Mouse (Mus musculus) adrenal gland, postnatal 25 days (tissue): ENCODE results near the gene Tmem186. TPM values are rescaled to one million over a fixed set of nuclear protein-coding genes. Genes with fewer than 3 reads are reported as not detected.

Experiments used
- DNase-seq: peaks from one replicate; pipeline ENCODE4 v3.0.0; 2021; ENCODE audit warnings: mixed read lengths
- long read RNA-seq: library from polyadenylated mRNA; stranded (forward); transcript quantifications from one replicate; pipeline ENCODE4 v2.0.0, GENCODE M21; 2021
- total RNA-seq: library from RNA; stranded (reverse); gene quantifications from 2 replicates; pipeline ENCODE4 v1.2.3, GENCODE M21; 2021

Gene Tmem186
- 22.7 and 23.9 TPM in 2 replicates for total RNA-seq
- long read RNA-seq, transcript Tmem186-201 (2 exons, 3,391 nt): major isoform, 25 of 44 reads
- long read RNA-seq, partial matches to known transcripts: 16 of 44 reads
- long read RNA-seq, other reads (novel, unspliced or antisense): 3 of 44 reads

DNA sequence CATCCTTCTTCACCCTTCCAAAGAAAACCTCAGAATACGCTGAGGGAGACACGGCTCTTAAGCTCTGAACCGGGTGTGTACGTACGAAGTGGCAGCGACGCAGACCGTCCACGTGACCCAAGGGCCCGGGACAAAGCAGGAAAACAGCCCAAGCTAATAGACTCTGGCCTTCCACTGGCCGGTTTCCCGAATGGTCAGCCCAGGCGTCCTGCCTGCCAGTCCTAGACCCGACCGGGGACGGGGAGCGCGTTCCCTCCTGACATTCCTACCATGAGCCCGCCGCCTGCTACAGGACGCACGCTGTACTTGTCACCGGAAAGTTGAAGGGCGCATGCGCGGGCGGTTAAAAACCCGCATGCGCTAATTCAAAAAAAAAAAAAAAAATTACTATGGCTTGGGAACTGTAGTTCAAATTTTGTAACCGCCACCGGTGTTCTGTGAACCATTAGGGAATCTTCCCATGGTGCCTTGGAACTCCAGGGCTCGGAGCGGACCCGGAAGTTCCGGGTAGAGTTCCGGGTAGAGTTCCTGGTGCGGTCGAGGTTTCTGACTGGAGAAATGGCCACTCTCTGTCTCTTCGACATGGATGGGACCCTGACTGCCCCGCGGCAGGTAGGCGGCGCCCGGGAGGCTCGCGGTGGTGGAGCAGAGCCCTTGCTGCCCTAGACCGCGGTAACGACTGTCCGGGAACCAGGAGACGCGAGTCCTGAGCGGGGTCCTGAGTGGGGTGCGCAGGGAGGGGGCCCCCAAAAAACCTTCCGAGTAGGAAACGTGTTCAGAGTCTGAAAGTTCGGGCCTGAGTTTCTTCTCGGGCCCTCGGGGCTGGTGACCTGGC is at the start of gene Tmem186, which contains the start of gene Pmm2:
Tmem186 (minus strand) TSS at position 496 of the 835 bp plus-strand sequence.
Pmm2 (plus strand) TSS at position 458 of the 835 bp plus-strand sequence.
- DNase-seq: peak; percentile 79

DNA sequence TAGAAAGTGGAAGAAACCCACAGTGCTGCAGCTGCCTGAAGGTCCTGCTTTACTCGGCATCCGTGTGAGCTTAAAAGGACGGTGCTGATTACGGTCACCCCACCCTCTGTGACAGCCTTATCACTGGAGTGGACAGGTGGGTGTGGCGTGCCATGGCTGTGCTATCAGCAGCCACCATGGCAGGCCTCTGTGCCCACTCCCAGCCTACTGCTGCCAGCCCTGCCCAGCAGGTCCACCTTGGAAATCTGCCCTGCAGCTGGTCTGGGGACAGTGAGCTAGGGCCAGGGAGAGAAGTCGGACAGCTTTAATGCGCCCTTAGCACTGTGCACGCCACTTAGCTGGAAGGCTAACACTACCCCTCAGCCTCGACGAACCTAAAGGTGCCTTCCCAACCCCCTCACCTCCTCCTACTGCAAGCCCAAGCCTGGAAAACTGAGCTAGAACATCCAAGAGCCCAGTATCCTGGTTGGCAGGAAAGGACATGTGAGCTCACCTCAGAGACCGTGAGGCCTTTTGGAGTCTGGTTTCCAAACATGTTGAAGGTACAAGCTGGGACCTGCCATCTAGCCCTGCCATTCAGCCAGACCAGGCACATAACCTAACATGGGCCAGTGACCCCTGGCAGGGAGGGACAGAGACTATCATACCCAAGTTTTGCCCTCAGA is 49.5 kb upstream of the Tmem186 start:
- DNase-seq: no peak

DNA sequence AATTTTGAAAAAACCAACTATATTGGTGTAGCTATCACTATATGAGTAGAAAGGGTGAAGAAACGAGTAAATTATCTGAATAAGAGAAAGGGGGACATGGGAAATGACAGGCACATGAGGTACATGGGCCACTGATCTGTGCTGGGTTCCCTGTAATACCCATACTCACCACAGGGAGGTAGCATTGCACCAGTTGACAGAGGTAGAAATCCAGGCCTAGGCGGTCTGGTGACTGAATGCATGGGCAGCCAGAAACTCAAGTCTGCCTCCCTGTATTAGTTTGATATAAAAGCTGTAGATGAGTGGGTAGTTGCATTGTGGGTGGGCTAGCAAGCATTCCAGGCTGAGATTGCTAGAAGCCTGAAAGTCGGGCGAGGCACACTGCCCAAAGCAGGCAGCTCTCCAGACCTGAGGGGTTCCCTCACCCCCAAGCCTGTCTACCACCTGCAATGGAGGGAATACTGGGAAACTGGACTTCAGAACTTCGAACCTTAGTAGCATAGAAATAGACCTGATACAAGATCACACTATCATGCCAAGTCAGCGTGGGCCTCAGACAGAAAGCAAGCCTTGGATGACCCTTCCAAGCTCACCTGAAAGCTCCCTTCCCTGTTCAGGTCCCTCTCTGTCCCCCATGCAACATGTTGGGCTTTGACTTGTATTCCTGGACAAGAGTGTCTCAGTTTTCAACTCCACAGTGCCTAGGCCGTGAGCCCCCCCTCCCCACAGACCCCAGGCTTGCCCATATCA is 48.8 kb upstream of the Tmem186 start:
- peak; percentile 61 for DNase-seq

DNA sequence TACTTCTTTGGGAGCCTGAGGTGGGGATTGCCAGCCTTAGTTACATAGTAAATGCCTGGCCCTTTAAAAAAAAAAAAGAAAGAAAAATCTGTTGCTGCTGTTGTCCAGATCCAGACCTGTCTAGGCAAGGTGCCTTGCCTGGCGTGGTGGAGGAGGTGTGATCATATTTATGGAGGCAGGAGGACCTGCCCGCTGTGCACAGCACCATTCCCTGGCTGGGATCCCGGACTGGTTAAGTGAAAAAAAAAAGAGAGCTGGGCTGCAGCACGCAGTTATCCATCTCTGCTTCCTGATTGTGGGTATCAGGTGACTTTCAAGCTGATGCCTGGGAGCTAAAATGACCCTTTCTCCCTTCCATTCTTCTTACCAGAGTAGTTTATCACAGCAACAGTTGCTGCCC is 47.6 kb upstream of the Tmem186 start:
- no peak for DNase-seq

DNA sequence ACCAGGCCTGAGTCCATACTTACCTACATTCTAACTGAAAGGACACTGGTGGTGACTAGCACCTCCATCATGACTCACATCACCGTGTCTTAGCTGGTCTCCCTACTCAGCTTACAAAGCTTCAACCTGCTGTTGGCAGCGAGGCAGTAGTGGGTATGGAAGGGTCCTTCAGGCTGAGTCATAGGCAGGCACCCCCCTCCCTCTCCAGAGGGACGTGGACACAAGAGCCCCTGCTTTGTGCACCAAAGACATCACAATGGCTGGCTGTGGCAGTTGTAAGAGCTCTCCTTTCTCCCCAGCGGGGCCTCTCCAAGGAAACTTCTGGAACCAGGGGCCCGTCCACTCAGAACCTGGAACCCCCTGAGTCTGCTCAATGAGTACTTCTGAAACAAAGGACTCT is 43.0 kb upstream of the Tmem186 start, which contains the start of gene Gm5767:
Gm5767 (plus strand) TSS at position 301 of the 400 bp plus-strand sequence.
- no peak for DNase-seq

DNA sequence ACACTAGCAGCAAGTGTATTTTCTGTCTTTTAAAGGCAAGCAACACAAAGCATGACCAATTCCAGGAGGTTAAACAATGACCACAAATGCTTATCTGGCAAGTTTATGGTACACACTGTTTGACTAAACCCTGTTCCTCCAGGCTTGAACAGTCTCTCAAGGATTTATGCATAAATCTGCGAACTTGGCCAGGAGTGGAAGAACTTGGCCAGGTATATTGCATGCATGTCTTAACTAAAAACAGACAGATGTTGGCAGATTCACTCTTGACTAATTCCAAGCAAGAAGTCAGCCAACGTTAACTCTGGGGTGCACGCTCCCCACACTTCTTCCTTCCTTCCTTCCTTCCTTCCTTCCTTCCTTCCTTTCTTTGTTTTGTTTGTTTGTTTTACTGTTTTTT is 42.3 kb upstream of the Tmem186 start:
- DNase-seq: no peak

DNA sequence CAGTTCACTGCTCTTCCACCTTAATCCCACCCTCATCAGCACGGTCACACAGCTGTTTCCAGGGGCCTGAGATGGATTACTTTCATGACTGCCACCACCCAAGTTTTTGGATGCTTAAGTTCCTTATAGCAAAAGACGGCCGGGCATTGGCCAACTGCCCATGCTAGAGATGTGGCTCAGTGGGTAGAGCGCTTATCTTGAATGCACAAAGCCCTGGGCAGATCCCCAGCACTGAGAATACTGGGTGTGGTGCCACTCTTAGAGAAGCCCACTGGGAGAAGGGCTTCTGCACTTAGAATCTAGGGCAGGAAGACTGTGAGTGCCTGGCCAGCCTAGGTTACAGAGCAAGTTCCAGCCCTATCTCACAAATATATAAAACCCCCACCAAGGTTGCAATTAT is 41.2 kb upstream of the Tmem186 start:
- no peak for DNase-seq

DNA sequence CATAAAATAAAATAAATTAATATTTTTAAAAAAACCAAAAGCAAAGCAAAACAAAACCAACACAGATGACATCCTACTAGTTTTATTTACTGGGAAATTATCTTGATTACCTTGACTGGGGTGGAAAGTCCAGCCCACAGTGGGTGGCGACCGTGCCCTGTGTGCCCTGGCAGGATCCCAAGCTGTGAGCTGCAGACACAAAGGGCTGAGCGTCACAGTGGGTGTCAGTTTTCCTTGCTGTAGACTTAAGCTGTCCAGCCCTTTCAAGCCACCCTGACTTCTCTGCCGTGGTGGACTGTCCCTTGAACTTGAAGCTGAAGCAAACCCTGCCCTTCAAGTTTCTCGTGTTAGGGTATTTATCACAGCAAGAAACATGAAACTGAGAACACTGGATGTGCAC is 40.5 kb upstream of the Tmem186 start:
- DNase-seq: peak; percentile 55

DNA sequence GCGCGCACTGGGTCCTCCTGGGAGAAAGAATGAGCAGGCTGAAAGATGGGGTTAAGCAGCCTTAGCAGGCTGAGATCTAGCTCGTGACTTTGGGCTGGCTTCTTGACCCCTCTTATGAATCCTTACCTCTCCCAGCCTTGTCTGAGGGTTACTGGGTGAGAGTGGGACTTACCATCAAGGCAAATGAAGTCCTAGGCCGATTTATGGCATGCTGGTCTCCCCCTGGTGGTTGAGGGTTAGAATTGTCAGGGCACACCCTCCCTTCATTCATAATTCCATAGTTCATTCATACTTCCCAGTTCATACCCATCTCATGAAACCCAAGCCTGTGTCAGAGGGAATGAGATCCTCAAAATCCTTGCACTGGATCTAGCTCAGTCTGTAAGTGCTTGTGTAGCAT is 39.3 kb upstream of the Tmem186 start:
- peak; percentile 40 for DNase-seq

DNA sequence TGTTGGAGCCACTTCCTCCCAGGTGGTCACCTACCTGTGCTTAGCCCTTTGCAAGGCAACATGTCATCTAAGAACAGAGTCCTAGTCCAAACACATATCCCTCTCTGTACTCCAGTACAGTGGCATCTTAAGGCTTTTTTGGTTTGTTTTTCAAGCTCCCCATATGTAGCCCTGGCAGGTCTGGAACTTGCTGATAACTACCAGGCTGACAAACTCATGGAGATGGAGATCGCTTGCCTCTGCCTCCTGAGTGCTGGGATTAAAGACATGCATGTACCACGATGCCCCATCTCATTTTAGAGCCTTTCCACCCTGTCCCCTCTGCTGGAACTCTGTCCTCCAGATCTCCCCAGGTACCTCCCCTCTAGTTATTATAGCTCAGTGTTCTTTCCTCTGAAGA is 38.7 kb upstream of the Tmem186 start:
- no peak for DNase-seq

DNA sequence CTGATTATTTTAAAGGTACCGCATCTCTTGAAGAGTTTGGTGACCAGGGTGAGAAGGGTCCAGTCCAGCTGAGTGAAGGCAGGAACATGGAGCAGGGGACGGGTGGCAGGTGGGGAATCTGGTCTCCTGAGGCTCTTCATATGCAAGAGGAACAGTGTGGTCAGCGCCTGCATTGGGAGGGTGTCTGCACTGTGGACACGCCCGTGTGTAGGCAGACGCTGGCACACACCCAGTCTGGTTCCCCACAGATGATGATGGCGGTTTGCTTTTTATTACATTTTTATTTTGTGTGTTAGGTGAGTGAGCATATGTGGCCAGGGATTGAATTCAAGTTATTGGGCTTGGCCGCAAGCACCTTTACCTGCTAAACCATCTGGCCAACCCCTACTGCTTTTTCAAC is 38.0 kb upstream of the Tmem186 start:
- no peak for DNase-seq

DNA sequence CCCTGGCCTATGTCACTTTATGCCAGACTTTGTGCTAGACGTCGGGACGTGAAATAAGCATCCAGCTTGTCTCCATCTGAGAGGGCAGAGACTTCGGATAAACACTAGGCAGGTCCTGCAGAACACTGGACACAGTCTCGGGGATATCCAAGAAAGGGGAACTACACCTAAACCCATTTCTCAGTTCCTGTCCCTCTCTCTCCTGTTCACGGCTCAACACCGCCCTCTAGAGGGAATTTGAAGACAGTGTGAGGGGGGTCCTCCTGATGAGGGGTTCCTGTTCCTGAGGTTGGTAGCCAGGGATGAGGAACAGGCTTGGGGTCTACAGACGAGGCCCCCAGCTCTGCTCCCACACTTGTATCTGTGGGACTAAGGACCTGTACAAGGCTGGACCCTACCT is 36.7 kb upstream of the Tmem186 start:
- DNase-seq: no peak

DNA sequence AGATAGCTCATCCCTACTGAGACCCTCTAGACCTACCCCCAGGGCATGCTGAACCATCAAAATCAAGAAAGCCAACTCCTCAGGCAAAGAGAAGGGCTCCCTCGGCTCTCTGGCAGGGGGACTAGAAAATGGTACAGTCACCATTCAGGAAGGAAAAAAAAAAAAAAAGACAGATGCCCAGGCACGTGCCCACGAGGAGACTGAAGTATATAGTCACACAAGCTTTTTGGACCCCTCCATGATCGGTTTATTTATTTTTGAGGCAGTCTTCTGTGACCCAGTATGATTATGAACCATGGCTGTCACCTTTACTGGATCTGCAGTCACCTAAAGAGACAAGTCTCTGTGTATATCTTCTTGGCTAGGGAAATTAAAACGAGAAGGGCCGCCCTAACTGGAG is 35.8 kb upstream of the Tmem186 start:
- no peak for DNase-seq

DNA sequence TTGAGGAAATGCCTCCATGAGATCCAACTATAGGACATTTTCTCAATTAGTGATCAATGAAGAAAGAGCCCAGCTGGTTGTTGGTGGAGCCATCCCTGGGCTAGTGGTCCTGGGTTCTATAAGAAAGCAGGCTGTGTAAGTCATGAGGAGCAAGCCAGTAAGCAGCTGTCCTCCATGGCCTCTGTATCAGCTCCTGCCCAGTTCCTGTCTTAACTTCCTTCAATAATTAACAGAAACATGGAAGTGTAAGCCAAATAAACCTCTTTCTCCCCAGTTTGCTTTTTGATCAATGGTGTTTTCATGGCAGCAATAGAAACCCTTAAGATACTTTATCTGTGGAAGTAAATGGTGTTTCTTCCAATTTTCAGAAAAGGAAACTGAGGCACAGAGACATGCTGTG is 35.3 kb upstream of the Tmem186 start:
- no peak for DNase-seq

DNA sequence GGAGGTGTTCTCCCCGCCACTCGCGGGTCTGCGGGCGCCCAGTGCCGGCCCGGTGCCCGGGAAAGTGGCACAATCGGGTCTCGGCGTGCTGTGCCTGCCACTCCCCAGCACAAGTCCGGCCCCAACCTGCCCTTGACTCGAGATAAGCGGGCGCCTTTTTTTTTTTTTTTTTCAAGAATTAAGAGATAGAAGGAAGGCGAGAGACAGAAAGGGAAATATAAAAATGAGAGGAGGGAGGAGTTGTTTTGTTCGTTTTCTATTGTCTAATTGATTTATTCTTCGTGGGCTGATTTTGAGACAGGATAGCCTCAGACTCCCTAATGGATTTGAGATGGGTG is 34.8 kb upstream of the Tmem186 start:
- DNase-seq: no peak

DNA sequence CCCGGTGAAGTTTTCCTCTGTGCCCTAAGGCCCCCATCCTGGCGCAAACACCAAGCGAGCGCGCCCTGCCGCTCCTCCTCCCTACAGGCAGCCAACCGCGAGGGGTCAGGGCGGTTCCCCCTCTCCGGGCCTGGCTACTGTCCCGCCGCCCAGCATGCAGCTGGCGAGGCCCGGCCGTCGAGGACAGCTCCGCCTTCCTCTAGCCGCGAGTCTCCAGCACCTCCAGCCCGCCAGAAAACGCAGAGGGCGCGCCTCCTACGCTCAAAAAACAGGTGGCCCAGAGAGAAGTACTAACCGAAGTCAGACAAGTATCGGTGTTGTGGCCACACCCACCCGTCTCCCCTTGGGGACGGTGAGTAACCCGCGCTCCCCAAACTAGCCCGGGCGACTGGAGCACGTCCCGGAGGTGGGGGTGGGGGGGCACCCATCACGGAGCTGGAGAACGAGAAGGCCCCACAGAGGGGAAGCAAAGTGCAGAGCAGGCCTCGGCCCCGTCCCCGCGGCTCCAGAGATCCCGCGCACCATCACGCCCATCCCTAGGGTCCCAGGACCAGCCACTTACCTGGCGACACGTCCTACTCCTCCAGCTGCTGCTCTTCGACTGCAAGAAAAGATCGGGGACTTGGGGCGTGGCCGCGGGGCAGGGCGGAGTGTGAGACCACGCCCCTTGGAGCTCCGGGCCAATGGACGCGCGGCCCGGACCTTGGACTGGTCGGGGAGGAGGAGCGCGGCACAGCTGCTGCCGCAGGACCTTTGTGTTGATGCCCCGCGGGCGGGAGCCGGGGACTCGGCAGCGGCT is 34.2 kb upstream of the Tmem186 start, which contains the start of gene Carhsp1:
Carhsp1 (minus strand) TSS at position 605 of the 799 bp plus-strand sequence.
- DNase-seq: peak; percentile 97

DNA sequence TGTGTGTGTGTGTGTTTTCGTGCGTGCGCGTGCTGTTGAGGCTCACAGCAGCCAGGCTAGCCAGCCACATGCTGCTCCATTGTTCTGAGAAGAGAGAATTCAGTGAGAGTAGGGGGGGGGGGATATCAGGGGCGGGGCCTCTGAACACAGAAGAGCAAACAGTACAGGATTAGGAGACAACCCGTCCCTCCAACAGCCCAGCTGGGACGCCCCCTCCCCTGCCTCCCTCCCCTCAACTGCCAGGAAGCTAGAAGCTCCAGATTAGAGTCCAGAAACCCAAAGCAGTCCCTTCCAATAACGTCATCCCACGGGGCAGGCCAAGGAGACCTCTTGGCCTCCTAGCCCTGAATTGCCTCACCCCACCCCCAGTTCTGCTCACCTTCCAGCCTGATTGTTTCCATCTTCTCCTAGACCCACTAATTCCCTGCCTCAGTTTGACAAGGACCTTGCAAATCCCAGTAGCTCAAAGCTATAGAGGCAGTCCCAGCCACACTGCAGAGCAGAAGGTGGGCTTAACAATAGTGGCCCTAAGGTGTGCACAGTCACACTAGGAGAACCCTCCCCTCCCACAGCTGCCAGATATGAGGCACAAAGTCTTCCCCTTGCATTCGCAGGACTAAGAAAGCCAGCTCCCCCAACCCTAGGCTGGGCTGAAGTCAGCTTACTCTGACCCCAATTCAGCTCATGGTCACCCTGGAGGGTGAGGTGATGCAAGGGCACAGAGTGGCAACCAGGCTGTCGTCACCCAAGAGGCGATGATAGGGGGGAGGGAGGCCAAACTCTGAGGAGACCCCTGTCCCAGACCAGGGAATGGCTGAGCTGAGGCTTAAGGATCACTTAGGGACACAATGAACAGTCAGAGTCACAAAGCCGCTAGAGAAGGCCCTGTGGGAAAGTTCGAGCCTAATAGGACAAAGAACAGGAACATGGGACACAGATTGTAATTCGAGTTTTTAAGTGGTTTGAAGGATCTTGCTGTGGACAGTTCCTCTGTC is 32.8 kb upstream of the Tmem186 start:
- DNase-seq: no peak

DNA sequence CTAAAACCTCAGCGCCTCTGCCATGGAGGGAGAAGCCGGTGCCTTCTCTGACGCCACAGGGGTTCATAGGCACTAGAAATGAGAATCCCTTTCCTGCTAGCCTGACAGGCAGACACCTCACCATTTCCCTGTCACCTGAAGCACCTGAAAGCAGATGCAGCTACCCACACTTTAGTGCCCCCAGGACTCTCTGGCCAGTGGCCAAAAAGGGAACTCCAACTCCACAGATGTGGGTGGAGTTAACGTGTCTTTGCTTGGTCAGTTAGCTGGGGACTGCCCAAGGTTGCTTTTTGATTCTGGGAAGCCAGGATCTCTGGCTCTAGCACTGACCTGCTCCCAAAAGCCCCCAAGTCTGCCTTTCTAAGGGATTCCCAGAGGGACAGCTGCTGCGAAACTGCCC is 31.9 kb upstream of the Tmem186 start:
- DNase-seq: no peak

DNA sequence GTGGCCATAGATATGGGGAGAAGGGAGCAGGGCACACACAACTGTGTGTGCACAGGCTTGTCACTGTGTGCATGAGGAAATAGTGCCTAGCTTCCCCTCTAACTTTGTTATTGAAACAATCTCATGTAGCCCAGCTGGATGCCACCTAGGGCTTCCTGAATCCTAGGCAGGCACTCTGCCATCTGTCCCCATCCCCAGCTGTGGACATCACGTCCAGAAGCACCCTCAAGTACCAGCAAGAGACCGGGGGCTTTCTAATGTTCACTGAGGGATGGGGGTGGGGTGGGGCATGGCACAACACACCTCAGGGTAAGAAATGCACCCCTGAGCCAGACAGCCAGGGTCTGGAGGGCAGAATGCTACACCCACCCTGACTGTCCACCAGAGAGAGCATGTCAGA is 30.9 kb upstream of the Tmem186 start:
- no peak for DNase-seq

DNA sequence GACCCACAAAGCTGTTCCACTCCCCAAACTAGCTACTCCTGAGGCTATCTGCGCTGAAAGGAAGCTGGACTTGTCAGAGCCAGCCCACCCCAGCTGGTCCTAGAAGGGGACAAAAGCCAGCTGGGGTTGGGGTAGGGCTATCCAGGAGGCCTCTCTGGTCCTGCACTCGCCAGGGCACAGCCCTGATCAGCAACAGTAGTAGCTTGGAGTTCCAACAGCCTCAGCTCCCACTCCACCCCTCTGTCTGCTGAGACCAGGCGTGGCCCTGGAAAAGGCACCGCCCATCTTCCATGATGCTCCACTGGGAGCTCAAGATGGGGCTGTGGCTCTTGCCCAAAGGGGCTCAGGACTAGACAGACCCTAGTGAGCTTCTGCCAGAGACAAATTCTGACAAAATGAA is 30.3 kb upstream of the Tmem186 start:
- DNase-seq: no peak

DNA sequence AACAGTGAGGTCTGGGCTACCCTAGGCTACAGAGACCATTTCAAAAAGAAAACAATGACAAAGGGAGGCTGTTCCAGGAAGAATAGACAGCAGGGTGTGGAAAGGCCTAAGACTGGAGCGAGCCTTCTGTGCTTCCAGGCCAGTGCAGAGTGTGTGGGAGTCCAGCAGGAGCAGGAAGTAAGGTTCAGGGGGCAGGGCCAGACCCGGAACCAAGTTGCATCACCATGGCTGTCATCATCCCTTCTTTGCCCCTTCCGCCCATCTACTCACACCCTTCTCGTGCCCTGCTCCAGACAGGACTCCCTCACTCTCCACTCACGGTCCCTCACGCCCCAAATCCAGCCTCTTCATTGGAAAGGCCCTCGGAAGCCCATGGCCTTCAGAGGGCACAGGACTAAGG is 29.7 kb upstream of the Tmem186 start:
- DNase-seq: no peak
